Mouse (Mus musculus): ENCODE measurements around the gene Pam. TPM values are rescaled to one million over a fixed set of nuclear protein-coding genes. Genes with fewer than 3 reads are reported as not detected.
A peak's percentile ranks its signal among the peaks of the same experiment; 100 is the strongest.
"Not testable (repeated sequence)": the region's sequence is repeated elsewhere in the genome, so short reads cannot be mapped to it uniquely, and the experiment has no call there.

Pam gene
- total RNA-seq, 2 experiments from 2014 or later = 29.7 to 34.6 TPM

DNA sequence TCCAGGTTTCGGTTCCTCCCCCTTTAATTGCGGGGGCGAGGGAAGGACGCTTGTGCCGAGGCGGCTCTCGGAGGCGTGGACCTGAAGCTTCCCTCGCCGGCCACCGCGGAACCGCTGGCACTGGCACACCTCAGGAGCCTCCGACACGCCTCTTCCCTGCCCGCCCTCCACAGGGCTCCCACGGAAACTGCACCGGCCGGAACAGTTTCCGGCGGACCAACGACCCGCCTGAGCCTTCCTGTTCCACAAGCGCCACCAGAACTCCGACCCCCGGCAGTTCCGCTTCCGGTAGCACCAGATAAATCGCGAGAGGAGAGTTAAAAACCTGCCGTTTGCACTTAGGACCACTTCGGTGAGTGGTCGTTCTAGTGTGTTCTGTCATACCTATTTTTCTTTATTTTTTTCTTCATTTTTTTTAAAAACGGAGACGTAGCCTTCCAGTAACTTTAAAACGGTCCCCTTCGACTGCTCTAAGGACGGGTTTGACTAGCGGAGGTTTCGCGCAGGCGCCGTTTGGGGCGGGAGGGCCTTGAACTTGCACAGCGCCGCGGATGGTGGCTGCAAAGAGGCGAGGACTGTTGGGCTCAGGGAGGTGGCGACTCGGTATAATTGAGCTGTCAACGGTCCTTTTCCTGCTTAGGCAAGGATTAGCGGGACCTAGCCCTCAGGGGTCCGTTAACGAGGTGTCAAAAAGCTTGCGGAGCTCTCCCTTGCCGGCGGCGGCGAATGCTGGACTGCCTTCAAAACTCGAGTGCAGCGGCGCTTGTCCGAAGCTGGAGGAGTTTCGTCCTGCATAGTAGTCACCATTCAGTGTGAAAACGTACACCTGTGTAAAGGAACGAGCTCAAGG is 325.3 kb downstream of the Pam start, which contains the start of the genes Gin1 and Ppip5k2:
Gene Gin1, plus strand, starts transcription at position 269 of the 850 bp plus-strand sequence.
Gene Ppip5k2, minus strand, starts transcription at position 508 of the 850 bp plus-strand sequence.
- DNase-seq (ENCODE audit: low spot score) = peak; percentile 94

DNA sequence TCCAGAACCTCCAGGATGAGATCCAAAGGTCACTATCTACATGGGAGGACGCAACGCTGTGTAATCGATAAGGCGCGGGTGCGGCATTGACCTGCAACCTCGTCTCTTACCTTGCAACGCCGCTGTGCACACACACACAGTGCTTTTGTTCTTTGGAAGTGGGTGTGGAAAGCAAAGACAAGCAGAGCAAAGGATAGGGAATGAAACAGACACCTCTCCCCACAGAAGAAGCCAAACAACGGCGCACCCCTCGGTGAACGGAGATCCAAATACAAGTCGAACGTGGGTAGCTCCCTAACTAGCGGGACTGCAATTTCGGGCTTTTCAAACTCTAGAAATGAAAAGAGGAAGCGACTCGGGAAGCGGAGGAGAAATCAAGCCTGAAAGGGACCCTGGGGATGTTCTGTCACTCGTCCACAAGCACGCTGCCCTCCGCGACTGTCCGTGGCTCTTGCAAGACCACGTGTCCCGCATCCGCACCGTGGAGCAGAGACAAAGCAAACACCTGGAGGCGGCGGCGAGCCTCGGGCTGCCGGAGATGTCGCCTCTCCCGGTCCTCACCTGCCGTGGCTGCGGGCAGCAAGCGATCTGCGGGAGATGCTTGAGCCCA is 326.0 kb downstream of the Pam start:
- peak; percentile 4 for DNase-seq (ENCODE audit: low spot score)

GRCm38 (mm10) chr1:97768906-97769293 is 326.5 kb downstream of the Pam start:
- DNase-seq (ENCODE audit: low spot score) = no peak

DNA sequence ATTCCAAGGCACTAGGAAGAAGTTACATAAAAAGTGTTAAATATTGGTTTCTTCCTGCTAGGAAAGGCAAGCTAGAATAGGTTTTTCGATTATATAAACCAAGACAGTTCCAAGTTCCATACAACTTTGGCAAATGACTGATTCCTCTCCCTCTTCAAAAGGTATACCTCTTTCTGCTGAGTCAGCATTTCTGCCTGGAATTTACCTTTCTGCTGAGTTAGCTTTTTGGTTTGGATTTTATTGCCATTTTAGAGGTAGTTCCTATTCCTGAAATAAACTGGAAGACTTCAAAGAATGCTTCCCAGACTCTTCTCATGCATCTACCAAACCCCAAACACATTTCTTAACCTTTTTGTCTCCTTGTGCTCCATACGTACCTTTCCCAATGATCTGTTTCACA is 327.4 kb downstream of the Pam start:
- DNase-seq (ENCODE audit: low spot score) = no peak

GRCm38 (mm10) chr1:97765712-97766111 is 329.7 kb downstream of the Pam start:
- DNase-seq (ENCODE audit: low spot score) = not testable (repeated sequence)

DNA sequence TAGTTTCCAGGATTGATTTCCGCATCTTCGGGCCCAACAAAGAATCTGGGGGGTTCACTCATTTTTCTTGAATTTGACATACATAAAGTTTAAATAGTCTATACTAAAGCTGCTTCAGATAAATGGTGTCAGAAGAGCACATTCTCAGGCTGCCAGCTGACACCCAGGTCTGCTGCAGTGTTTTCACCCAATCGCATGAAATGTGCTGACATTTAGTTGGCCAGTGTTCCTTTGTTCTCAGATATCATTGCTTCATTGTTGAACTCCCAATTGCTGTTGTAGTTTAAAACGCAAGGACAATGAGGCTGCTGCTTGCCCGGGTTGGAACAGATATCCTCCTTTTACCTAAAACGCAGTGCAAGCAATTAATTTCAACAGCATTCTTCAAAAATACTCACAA is 334.0 kb downstream of the Pam start:
- no peak for DNase-seq (ENCODE audit: low spot score)

GRCm38 (mm10) chr1:97760598-97760997 is 334.8 kb downstream of the Pam start:
- no peak for DNase-seq (ENCODE audit: low spot score)

GRCm38 (mm10) chr1:97759841-97760240 is 335.6 kb downstream of the Pam start:
- no peak for DNase-seq (ENCODE audit: low spot score)

- DNase-seq (ENCODE audit: low spot score) = no peak
Measured at GRCm38 (mm10) chr1:97754392-97754791, 341.1 kb downstream of the Pam start.

GRCm38 (mm10) chr1:97753216-97753615 is 342.2 kb downstream of the Pam start:
- DNase-seq (ENCODE audit: low spot score) = no peak

- no peak for DNase-seq (ENCODE audit: low spot score)
Measured at GRCm38 (mm10) chr1:97748163-97748562, 347.3 kb downstream of the Pam start.

GRCm38 (mm10) chr1:97746261-97746660 is 349.2 kb downstream of the Pam start:
- no peak for DNase-seq (ENCODE audit: low spot score)

DNA sequence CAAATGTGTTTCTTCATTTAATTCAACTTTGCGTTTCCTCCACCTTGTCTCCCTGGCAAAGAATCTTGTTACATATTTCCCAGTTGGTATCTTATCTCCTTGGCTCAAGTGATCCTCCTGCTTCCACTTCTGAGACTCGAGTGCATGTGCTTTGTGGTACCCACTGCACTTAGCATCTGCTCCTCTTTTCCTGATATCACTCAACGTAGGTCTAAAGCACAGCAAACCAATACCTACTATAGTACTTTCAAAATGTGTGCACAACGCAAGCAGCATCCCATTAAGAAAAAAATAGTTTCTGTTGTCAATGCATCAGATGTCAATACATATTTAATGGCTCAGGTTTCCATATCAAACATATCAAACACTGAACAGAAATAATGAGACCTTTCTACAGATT is 349.7 kb downstream of the Pam start:
- DNase-seq (ENCODE audit: low spot score) = no peak
